Mouse (Mus musculus): ENCODE results near the gene Zcrb1.

GRCm38 (mm10) chr15:93405446-93405986 is 7.4 kb upstream of the Zcrb1 start:
- TF ChIP-seq CTCF (IDR thresholded peaks at IDR 0.05; ENCODE audit: low read depth) (no peak), EP300 (IDR thresholded peaks at IDR 0.05; ENCODE audit: low read depth) (no peak)

Data from heart, postnatal 0 days (tissue).